Mouse (Mus musculus) embryonic facial prominence, embryonic 10.5 days (tissue): ENCODE data around the gene Scn4b. TPM values are rescaled to one million over a fixed set of nuclear protein-coding genes. Genes with fewer than 3 reads are reported as not detected.
A peak's percentile ranks its signal among the peaks of the same experiment; 100 is the strongest.

Experiments
- DNase-seq: peaks from one replicate; pipeline ENCODE4 v3.0.0-alpha.2; 2017; ENCODE audit warnings: low spot score
- H3K27ac ChIP-seq: fragments of 300-500 bp; sonication (generic); replicated peaks from 2 replicates; pipeline ENCODE4 v1.5.1; 2016; ENCODE audit warnings: mild to moderate bottlenecking
- H3K27me3 ChIP-seq: fragments of 300-500 bp; sonication (generic); replicated peaks from 2 replicates; pipeline ENCODE4 v1.6.1; 2016; ENCODE audit warnings: low read depth, mild to moderate bottlenecking; ENCODE audit not compliant: poor library complexity, severe bottlenecking
- H3K36me3 ChIP-seq: fragments of 300-500 bp; sonication (generic); replicated peaks from 2 replicates; pipeline ENCODE4 v1.6.1; 2016; ENCODE audit warnings: mild to moderate bottlenecking, moderate library complexity
- H3K4me1 ChIP-seq: fragments of 300-500 bp; sonication (generic); 2 replicates; pipeline ENCODE4 v1.6.1; 2016
- H3K4me3 ChIP-seq: fragments of 300-500 bp; sonication (generic); 2 replicates; pipeline ENCODE4 v1.5.1; 2016; ENCODE audit warnings: mild to moderate bottlenecking, moderate library complexity
- H3K9me3 ChIP-seq: fragments of 300-500 bp; sonication (generic); 2 replicates; pipeline ENCODE4 v1.6.1; 2016; ENCODE audit warnings: mild to moderate bottlenecking
- WGBS: fragments of 180-500 bp; shearing (Covaris S2); methylation state at CpG from one replicate; pipeline ENCODE4 v1.1.7; 2016; 5-methylcytosine and 5-hydroxymethylcytosine counted together
- polyA plus RNA-seq: library from polyadenylated mRNA; unstranded; fragments of >200 nt; fragmentation: Nextera tagmentation; extraction: Ambion mirVana; gene quantifications from 2 replicates; pipeline ENCODE4 v1.2.1, GENCODE M21; 2016

The Scn4b gene
- polyA plus RNA-seq, 1 experiment from 2014 or later = 0.79 TPM

GRCm38 (mm10) chr9:45117741-45118431 is 20.3 kb upstream of the Scn4b start, which contains the start of gene Scn2b:
Gene Scn2b (plus strand): TSS chr9:45117782.
- WGBS = under 1% methylated on average over 13 of the region's 13 CpGs
- H3K27ac ChIP-seq = peak within 1 kb of the TSS; percentile 90

GRCm38 (mm10) chr9:45118552-45118951 is 19.6 kb upstream of the Scn4b start:
- peak overlapping the region; percentile 90 for H3K27ac ChIP-seq
- H3K4me3 ChIP-seq = peak overlapping the region; percentile 70
- H3K9me3 ChIP-seq = no peaks in the 10 kb centered on the region
- DNase-seq = no peak
- H3K36me3 ChIP-seq = no peaks in the 10 kb centered on the region
- H3K27me3 ChIP-seq = peaks cover 55% of the 10 kb centered on the region
- 35% methylated on average over 10 of the region's 10 CpGs for WGBS
- peaks cover 54% of the 10 kb centered on the region for H3K4me1 ChIP-seq

More at GRCm38 (mm10) chr9:45117741-45118431, 20.3 kb upstream of the Scn4b start, which contains the start of gene Scn2b:
- no peaks in the 10 kb centered on the region for H3K9me3 ChIP-seq
- peaks cover 54% of the 10 kb centered on the region for H3K4me1 ChIP-seq
- peak; percentile 68 for DNase-seq
- H3K36me3 ChIP-seq = no peaks in the 10 kb centered on the region
- peak within 1 kb of the TSS; percentile 70 for H3K4me3 ChIP-seq
- peaks cover 52% of the 10 kb centered on the region for H3K27me3 ChIP-seq

DNA sequence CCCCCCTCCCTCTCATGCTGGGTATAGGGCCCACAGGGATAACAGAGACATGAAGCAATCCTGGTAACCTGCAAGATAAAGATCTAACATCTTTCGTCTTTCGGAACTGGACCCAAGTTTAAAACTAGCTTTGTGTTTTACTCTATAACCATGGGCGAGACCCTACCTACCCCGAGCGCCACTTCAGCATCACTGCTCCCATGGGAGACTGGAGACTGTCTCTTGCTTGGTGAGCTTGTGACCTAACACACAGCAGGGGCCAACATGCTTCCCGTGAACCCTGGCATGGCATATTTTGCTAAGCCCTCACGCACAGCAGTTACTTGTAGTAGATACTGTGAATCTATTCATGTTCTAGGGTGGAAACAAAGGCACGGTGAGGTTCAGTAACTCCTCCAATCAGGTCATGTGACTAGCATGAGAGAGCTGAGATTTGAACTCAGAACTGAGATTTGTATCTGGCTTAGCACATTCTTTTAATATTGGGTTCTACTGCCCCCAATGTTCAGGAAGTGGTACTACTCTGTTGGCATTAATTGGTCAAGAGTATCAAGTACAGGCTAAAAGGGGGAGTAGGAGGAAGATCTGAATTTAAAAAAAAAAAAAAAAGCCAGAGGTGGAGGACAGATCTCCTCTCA is 18.8 kb upstream of the Scn4b start:
- peaks cover 58% of the 10 kb centered on the region for H3K27me3 ChIP-seq
- 92% methylated on average over 8 of the region's 8 CpGs for WGBS
- DNase-seq = no peak
- H3K4me1 ChIP-seq = peaks cover 54% of the 10 kb centered on the region
- no peak overlapping the region for H3K27ac ChIP-seq
- H3K9me3 ChIP-seq = no peaks in the 10 kb centered on the region
- H3K4me3 ChIP-seq = peak overlapping the region; percentile 70; the same call in 1 of the 2 replicates
- no peaks in the 10 kb centered on the region for H3K36me3 ChIP-seq

- peaks cover 52% of the 10 kb centered on the region for H3K4me1 ChIP-seq
Measured at GRCm38 (mm10) chr9:45119954-45120530, 18.2 kb upstream of the Scn4b start.

DNA sequence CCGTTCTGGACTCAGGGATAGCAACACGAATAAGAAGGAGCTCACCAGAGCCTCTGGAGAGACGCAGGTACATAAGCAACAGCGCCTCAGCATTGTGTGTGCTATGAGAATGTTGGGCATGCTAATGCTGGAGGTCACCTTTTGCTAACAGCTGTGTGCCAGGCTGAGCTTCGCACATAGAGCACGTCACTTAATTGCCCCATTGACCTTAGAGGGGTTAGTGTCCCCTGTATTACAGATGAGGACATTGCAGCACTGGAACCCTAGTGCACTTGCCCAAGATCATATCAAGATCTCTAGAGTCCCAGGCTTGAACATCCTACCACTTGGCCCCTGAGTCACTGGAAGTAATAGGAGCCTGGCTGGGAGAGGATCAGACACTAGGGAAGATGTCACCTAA is 17.6 kb upstream of the Scn4b start:
- Histone ChIP-seq H3K4me1 (peaks cover 47% of the 10 kb centered on the region), H3K36me3 (peaks cover 5% of the 10 kb centered on the region; the same call in 1 of the 2 replicates), H3K9me3 (no peaks in the 10 kb centered on the region), H3K27ac (no peak overlapping the region), H3K27me3 (peaks cover 63% of the 10 kb centered on the region), H3K4me3 (no peak overlapping the region)
- DNase-seq = no peak
- 84% methylated on average over 6 of the region's 6 CpGs for WGBS

More at GRCm38 (mm10) chr9:45119954-45120530, 18.2 kb upstream of the Scn4b start:
- Histone ChIP-seq H3K4me3 (no peak overlapping the region), H3K36me3 (no peaks in the 10 kb centered on the region; the same call in 1 of the 2 replicates), H3K27me3 (peaks cover 63% of the 10 kb centered on the region), H3K27ac (no peak overlapping the region), H3K9me3 (no peaks in the 10 kb centered on the region)
- 88% methylated on average over 14 of the region's 14 CpGs for WGBS
- DNase-seq = no peak

GRCm38 (mm10) chr9:45121001-45121400 is 17.2 kb upstream of the Scn4b start:
- H3K9me3 ChIP-seq = no peaks in the 10 kb centered on the region
- WGBS = 63% methylated on average over 6 of the region's 6 CpGs
- no peak for DNase-seq

GRCm38 (mm10) chr9:45121769-45122168 is 16.4 kb upstream of the Scn4b start:
- Histone ChIP-seq H3K9me3 (no peaks in the 10 kb centered on the region), H3K27me3 (peaks cover 58% of the 10 kb centered on the region), H3K4me1 (peaks cover 41% of the 10 kb centered on the region), H3K4me3 (peak overlapping the region; percentile 1; the same call in 1 of the 2 replicates), H3K27ac (no peak overlapping the region), H3K36me3 (peaks cover 6% of the 10 kb centered on the region; the same call in 1 of the 2 replicates)
- peak; percentile 82 for DNase-seq
- 4% methylated on average over 10 of the region's 10 CpGs for WGBS

More at GRCm38 (mm10) chr9:45121001-45121400, 17.2 kb upstream of the Scn4b start:
- Histone ChIP-seq H3K27ac (no peak overlapping the region), H3K4me1 (peaks cover 43% of the 10 kb centered on the region), H3K36me3 (peaks cover 6% of the 10 kb centered on the region; the same call in 1 of the 2 replicates), H3K4me3 (no peak overlapping the region), H3K27me3 (peaks cover 62% of the 10 kb centered on the region)

GRCm38 (mm10) chr9:45122209-45122761 is 15.9 kb upstream of the Scn4b start:
- peaks cover 38% of the 10 kb centered on the region for H3K4me1 ChIP-seq
- 24% methylated on average over 9 of the region's 9 CpGs for WGBS
- no peaks in the 10 kb centered on the region for H3K9me3 ChIP-seq
- no peak for DNase-seq
- peaks cover 6% of the 10 kb centered on the region; the same call in 1 of the 2 replicates for H3K36me3 ChIP-seq
- H3K27me3 ChIP-seq = peaks cover 53% of the 10 kb centered on the region
- peak overlapping the region; percentile 1; the same call in 1 of the 2 replicates for H3K4me3 ChIP-seq
- H3K27ac ChIP-seq = no peak overlapping the region

DNA sequence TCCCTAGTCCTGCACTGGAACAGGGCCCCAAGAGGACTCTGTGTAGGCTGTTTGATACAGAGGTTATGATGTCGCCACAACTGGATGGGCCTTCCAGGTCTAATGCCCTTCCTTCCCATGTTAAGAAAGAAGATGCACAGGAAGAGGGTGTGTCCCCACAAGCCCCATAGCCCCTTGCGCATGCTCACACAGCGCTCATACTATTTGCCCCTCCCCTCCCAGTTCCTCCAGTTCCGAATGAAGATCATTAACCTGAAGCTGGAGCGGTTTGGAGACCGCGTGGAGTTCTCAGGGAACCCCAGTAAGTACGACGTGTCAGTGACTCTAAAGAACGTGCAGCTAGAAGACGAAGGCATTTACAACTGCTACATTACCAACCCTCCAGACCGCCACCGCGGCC is 13.0 kb upstream of the Scn4b start:
- 91% methylated on average over 14 of the region's 14 CpGs for WGBS
- Histone ChIP-seq H3K27me3 (peaks cover 53% of the 10 kb centered on the region), H3K4me1 (peaks cover 25% of the 10 kb centered on the region), H3K27ac (no peak overlapping the region), H3K36me3 (peaks cover 6% of the 10 kb centered on the region; the same call in 1 of the 2 replicates), H3K4me3 (no peak overlapping the region), H3K9me3 (no peaks in the 10 kb centered on the region)
- no peak for DNase-seq

DNA sequence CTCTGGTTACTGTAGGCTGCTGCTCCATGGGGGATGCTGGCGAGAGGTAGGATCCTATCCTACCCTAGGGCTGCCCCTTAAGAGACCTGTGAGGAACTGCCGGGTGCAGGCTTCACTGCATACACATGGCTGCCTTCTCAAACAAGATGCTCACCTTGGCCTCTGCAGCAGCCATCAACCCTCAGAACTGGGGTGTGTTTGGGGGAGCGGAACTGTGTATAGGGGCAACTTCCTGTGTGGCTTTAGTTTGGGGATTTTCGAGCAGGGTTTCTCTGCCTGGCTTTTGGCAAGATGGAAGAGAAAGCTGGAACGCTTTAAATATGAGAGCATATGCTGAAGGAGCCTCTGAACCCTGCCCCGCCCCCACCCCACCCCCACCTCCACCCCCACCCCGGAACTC is 11.3 kb upstream of the Scn4b start:
- Histone ChIP-seq H3K9me3 (no peaks in the 10 kb centered on the region), H3K27me3 (peaks cover 45% of the 10 kb centered on the region), H3K4me3 (no peak overlapping the region), H3K4me1 (peaks cover 18% of the 10 kb centered on the region), H3K36me3 (peaks cover 6% of the 10 kb centered on the region; the same call in 1 of the 2 replicates), H3K27ac (no peak overlapping the region)
- DNase-seq = no peak
- 54% methylated on average over 7 of the region's 7 CpGs for WGBS

DNA sequence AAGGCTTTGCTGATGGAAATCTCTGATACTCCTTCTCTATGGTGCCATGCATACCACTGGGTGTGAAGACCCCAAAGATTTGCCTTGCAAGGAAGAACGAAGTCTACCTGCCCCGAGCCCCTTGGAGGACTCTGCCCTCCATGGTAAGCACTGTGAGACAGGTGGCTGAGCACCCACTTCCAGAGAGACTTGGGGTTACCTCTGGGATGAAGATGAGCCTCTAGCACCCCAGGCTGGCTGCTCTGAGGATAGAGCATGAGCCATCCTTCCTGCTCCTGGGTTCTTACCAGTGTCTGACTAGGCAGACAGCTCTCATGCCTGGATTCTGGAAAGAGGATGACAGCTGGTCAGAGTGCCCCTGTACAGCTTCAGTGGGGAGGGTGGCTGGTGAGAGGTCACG is 8.1 kb upstream of the Scn4b start:
- H3K9me3 ChIP-seq = no peaks in the 10 kb centered on the region
- no peak overlapping the region for H3K27ac ChIP-seq
- DNase-seq = no peak
- peaks cover 59% of the 10 kb centered on the region for H3K27me3 ChIP-seq
- peaks cover 28% of the 10 kb centered on the region for H3K4me1 ChIP-seq
- H3K4me3 ChIP-seq = no peak overlapping the region
- WGBS = 92% methylated on average over 3 of the region's 3 CpGs
- H3K36me3 ChIP-seq = peaks cover 6% of the 10 kb centered on the region; the same call in 1 of the 2 replicates
